Mouse (Mus musculus) intestine, embryonic 15.5 days (tissue): ENCODE measurements around the gene Mphosph8. TPM values are rescaled to one million over a fixed set of nuclear protein-coding genes. Genes with fewer than 3 reads are reported as not detected.

Experiments used
- ATAC-seq: fragments of 200-750 bp; cut with Nextera tagmentation; 2 replicates; pipeline ENCODE4 v1.8.0; 2017; ENCODE audit warnings: moderate TSS enrichment, moderate library complexity
- H3K27ac ChIP-seq: fragments of 300-500 bp; sonication (generic); 2 replicates; pipeline ENCODE4 v1.5.1; 2015; ENCODE audit warnings: mild to moderate bottlenecking, inconsistent platforms
- H3K27me3 ChIP-seq: fragments of 300-500 bp; sonication (generic); replicated peaks from 2 replicates; pipeline ENCODE4 v1.6.1; 2015; ENCODE audit warnings: inconsistent platforms
- H3K36me3 ChIP-seq: fragments of 300-500 bp; sonication (generic); 2 replicates; pipeline ENCODE4 v1.6.1; 2015; ENCODE audit warnings: inconsistent platforms
- H3K4me1 ChIP-seq: fragments of 300-500 bp; sonication (generic); replicated peaks from 2 replicates; pipeline ENCODE4 v1.6.1; 2015; ENCODE audit warnings: inconsistent platforms
- H3K4me2 ChIP-seq: fragments of 300-500 bp; sonication (generic); replicated peaks from 2 replicates; pipeline ENCODE4 v1.6.1; 2015; ENCODE audit warnings: mild to moderate bottlenecking, inconsistent platforms
- H3K4me3 ChIP-seq: fragments of 300-500 bp; sonication (generic); replicated peaks from 2 replicates; pipeline ENCODE4 v1.5.1; 2015; ENCODE audit warnings: inconsistent platforms
- H3K9ac ChIP-seq: fragments of 300-500 bp; sonication (generic); 2 replicates; pipeline ENCODE4 v1.6.1; 2015; ENCODE audit warnings: inconsistent platforms
- H3K9me3 ChIP-seq: fragments of 300-500 bp; sonication (generic); 2 replicates; pipeline ENCODE4 v1.6.1; 2016; ENCODE audit warnings: inconsistent platforms
- WGBS: fragments of 180-500 bp; shearing (Covaris S2); methylation state at CpG from one replicate; pipeline ENCODE4 v1.1.7; 2015; 5-methylcytosine and 5-hydroxymethylcytosine counted together
- polyA plus RNA-seq: library from polyadenylated mRNA; unstranded; fragments of >200 nt; fragmentation: Nextera tagmentation; extraction: Ambion mirVana; gene quantifications from 2 replicates; pipeline ENCODE4 v1.2.1, GENCODE M21; 2015

Mphosph8 gene
- polyA plus RNA-seq, 1 experiment from 2014 or later = 26.5 TPM

GRCm38 (mm10) chr14:56689766-56690165 is 21.7 kb downstream of the Mphosph8 start:
- no peaks in the 10 kb centered on the region for H3K4me1 ChIP-seq
- H3K4me3 ChIP-seq = no peak overlapping the region
- no peaks in the 10 kb centered on the region for H3K27me3 ChIP-seq
- H3K9me3 ChIP-seq = no peaks in the 10 kb centered on the region
- H3K27ac ChIP-seq = no peak overlapping the region
- ATAC-seq = no peak
- H3K36me3 ChIP-seq = peaks cover 23% of the 10 kb centered on the region; the same call in 1 of the 2 replicates
- H3K9ac ChIP-seq = no peak overlapping the region
- no peak overlapping the region for H3K4me2 ChIP-seq
- WGBS = 85% methylated on average over 1 of the region's 1 CpGs

- Histone ChIP-seq H3K4me2 (no peak overlapping the region), H3K9ac (no peak overlapping the region), H3K4me3 (no peak overlapping the region), H3K36me3 (peaks cover 27% of the 10 kb centered on the region), H3K4me1 (no peaks in the 10 kb centered on the region), H3K27me3 (no peaks in the 10 kb centered on the region), H3K27ac (no peak overlapping the region), H3K9me3 (no peaks in the 10 kb centered on the region)
- 77% methylated on average over 3 of the region's 3 CpGs for WGBS
- ATAC-seq = no peak
Measured at GRCm38 (mm10) chr14:56695495-56695894, 27.4 kb downstream of the Mphosph8 start.

GRCm38 (mm10) chr14:56697836-56698235 is 29.8 kb downstream of the Mphosph8 start:
- H3K9me3 ChIP-seq = no peaks in the 10 kb centered on the region
- H3K4me2 ChIP-seq = no peak overlapping the region
- no peaks in the 10 kb centered on the region for H3K27me3 ChIP-seq
- no peak for ATAC-seq
- H3K27ac ChIP-seq = no peak overlapping the region
- no peaks in the 10 kb centered on the region for H3K4me1 ChIP-seq
- H3K9ac ChIP-seq = no peak overlapping the region
- H3K36me3 ChIP-seq = peaks cover 30% of the 10 kb centered on the region
- H3K4me3 ChIP-seq = no peak overlapping the region
- 91% methylated on average over 5 of the region's 5 CpGs for WGBS

GRCm38 (mm10) chr14:56702644-56703043 is 34.6 kb downstream of the Mphosph8 start:
- no peaks in the 10 kb centered on the region for H3K4me1 ChIP-seq
- no peaks in the 10 kb centered on the region for H3K9me3 ChIP-seq
- H3K27me3 ChIP-seq = no peaks in the 10 kb centered on the region
- H3K4me3 ChIP-seq = no peak overlapping the region
- 87% methylated on average over 4 of the region's 4 CpGs for WGBS
- H3K9ac ChIP-seq = no peak overlapping the region
- peaks cover 11% of the 10 kb centered on the region; the same call in 1 of the 2 replicates for H3K36me3 ChIP-seq
- no peak for ATAC-seq
- H3K4me2 ChIP-seq = no peak overlapping the region
- no peak overlapping the region for H3K27ac ChIP-seq

- Histone ChIP-seq H3K4me1 (no peaks in the 10 kb centered on the region), H3K36me3 (0 out of 2 replicates have a peak, but pooled peaks cover under 1% of the 10 kb centered on the region), H3K27me3 (no peaks in the 10 kb centered on the region), H3K9me3 (no peaks in the 10 kb centered on the region), H3K9ac (no peak overlapping the region), H3K4me3 (no peak overlapping the region), H3K27ac (no peak overlapping the region), H3K4me2 (no peak overlapping the region)
- no peak for ATAC-seq
- 66% methylated on average over 4 of the region's 4 CpGs for WGBS
Measured at GRCm38 (mm10) chr14:56705687-56706086, 37.6 kb downstream of the Mphosph8 start.

- Histone ChIP-seq H3K27ac (no peak overlapping the region), H3K4me3 (no peak overlapping the region), H3K9me3 (no peaks in the 10 kb centered on the region), H3K4me1 (no peaks in the 10 kb centered on the region), H3K4me2 (no peak overlapping the region), H3K27me3 (no peaks in the 10 kb centered on the region), H3K9ac (no peak overlapping the region), H3K36me3 (no peaks in the 10 kb centered on the region)
- 83% methylated on average over 1 of the region's 1 CpGs for WGBS
- ATAC-seq = no peak
Measured at GRCm38 (mm10) chr14:56726493-56726892, 58.4 kb downstream of the Mphosph8 start.

GRCm38 (mm10) chr14:56740175-56740574 is 72.1 kb downstream of the Mphosph8 start:
- Histone ChIP-seq H3K9me3 (no peaks in the 10 kb centered on the region), H3K4me2 (no peak overlapping the region), H3K4me1 (no peaks in the 10 kb centered on the region), H3K36me3 (peaks cover 3% of the 10 kb centered on the region), H3K9ac (no peak overlapping the region), H3K27me3 (no peaks in the 10 kb centered on the region), H3K27ac (no peak overlapping the region), H3K4me3 (no peak overlapping the region)
- WGBS = 96% methylated on average over 1 of the region's 1 CpGs
- ATAC-seq = no peak

Other genes starting within 250 kb of the Mphosph8 start
- 6.3 and 7.1 TPM in 2 replicates for gene Cenpj, start 92.8 kb upstream of the Mphosph8 start, polyA plus RNA-seq
- gene Parp4, start 92.6 kb upstream of the Mphosph8 start, polyA plus RNA-seq = 4.6 and 5.1 TPM in 2 replicates
- 20.5 and 24.7 TPM in 2 replicates for gene Pspc1, start 110.1 kb downstream of the Mphosph8 start, polyA plus RNA-seq
- gene Zmym5, start 143.5 kb downstream of the Mphosph8 start, polyA plus RNA-seq = 18.5 and 19.4 TPM in 2 replicates
- gene Zmym2, start 218.4 kb downstream of the Mphosph8 start, polyA plus RNA-seq = 30.1 and 30.3 TPM in 2 replicates